Mouse (Mus musculus): Measurements from ENCODE around the gene Hs3st4.

Hs3st4 gene

DNA sequence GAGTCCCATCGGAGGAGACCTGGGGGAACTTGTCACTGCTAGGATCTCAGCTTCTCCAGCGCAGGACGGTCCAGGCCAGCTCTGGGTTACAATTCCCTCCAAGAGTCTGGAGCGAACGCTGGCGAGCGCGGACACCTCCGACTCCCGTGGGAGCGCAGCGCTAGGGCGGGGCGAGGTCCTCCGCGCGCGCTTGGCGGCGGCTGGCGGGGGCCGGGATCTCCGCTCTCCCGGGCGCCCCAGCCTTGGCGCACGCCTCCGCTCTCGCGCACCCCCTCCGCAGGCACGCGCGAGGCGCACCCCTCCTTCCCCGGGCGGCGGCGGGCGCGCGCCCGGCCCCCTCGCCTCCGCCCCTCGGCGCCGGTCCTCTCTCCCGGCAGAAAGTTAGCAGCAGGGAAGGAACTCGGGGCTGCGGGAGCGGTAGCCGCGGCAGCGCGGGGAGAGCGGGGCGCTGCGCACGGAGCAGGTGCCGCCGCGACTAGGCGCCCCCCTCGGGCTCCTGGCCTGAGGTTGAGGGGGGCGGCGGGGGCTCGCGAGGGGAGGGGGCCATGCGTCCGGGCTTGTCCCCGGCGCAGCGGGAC is at the start of gene Hs3st4:
Gene Hs3st4, plus strand, starts transcription at position 409 of the 578 bp plus-strand sequence.
- DNase-seq (ENCODE audit: low read depth), result no peak

DNA sequence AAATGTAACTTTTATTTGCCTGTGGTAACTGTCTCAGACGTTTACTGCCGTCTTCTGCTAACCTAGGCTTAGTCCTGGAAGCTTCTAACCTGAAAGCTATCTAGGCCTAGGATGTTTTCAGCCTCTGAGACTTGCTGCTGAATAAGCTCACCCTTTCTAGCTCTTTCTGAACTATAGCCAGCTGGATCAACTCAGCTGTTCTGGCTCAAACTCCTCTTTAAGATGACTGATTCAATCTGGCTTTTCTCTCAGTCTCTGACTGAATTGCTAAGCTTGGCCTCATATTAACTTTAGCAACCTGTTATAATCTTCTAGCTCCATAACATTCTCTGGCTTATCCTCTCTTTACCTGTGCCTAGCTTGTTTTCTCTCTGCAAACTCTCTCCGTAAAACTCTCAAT is 35.8 kb upstream of the Hs3st4 start:
- DNase-seq (ENCODE audit: low read depth), result no peak

DNA sequence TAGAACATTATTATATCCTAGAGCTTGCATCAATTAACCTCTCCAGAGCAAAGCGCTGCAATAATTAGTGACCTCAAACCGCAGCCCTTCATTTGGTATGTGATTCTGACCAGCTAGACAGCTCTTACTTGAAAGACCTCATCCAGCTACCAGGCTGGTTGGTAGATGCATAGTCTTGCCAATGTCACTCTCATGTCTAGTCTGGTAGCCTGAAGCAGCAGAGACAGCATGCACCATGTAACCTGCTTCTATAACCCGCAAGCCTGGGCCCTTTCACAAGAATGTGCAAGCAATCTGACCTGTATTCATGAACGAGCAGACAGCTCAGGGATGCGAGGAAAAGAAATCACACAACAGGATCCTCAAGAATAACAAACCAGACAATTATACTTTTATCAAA is 19.6 kb upstream of the Hs3st4 start:
- DNase-seq (ENCODE audit: low read depth), result no peak

DNA sequence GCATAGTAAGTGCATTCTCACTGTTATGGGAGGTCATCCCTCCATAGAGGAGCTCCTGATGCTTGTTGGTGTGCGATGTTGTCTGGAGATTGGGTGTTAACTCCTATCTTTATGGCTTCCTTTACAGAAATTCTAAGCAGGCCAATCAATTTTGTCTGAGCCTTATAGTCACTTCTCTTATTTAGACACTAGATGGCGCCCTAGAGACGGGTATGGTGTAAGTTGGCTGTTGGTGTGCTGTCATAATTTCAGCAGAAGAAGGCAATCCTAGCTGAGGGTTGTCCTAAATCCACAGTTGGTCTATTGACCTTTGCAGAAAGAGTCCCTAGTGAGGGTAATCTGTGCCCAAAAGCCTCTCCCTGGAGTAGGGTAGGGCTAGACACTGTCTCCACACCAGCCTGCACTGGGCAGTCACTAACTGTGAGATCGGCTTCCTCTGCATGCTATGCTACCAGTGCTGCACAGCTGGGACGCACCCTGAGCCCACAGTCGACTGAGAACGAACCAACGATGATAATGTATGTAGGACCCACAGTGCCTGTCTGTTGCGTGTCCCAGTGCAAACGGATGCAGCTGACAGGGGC is 18.0 kb upstream of the Hs3st4 start:
- DNase-seq (ENCODE audit: low read depth), result peak; percentile 61

DNA sequence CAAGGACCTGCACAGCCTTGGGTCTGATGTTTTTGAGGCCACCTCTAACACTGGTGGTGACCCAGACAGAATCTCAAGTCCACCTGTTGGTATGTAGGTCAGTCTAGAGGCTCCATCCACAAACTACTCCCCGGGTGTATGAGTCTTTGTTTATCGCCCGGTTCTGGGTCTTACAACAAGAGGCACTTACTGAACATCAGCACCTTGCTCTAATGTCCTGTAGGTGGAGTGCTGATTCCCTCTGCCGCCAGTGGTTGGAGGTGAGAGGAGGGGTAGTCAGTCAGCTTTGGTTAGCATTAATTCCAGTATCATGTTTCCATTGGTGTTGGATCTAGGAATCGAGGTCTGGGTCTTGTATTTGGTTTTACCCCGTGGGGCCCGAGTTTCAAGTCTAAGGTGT is 17.2 kb upstream of the Hs3st4 start:
- DNase-seq (ENCODE audit: low read depth), result no peak

DNA sequence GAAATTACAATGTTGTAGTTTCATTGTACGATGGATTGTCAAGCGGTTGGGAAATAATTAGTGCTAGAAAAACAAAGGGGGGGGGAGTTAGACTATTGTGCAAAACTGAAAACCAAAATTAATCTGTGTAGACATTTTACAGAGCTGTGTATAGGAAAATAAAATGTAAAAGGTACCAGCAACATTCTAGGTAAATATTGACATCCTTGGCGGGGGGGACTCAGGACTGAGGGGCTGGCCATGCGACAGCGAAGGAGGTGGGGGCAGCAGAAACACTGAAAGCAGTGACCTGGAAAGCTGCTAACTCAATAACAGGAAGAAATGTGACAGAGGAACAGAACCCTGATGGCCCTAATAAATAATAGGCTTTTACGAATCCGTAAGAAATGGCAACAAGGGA is 7.2 kb upstream of the Hs3st4 start:
- DNase-seq (ENCODE audit: low read depth), result no peak

DNA sequence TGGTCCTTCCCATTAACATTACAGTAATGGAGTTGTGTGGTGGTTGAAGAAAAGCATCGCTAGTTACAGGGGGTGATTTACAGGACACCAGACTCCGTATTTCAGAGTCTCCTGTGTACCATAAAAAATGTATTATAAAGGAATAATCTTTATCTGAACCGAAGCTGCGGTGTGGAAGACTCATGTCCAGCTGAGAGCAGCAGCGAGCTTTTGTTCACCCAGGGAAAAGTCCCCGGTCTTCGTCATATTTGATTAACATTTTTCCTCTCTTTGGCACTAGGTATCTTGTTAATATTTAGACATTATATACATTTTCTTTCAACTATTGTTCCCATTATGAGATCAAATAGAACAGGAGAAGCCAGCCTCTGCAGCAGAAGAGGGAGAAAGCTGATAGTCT is 1.2 kb upstream of the Hs3st4 start:
- DNase-seq (ENCODE audit: low read depth), result no peak

DNA sequence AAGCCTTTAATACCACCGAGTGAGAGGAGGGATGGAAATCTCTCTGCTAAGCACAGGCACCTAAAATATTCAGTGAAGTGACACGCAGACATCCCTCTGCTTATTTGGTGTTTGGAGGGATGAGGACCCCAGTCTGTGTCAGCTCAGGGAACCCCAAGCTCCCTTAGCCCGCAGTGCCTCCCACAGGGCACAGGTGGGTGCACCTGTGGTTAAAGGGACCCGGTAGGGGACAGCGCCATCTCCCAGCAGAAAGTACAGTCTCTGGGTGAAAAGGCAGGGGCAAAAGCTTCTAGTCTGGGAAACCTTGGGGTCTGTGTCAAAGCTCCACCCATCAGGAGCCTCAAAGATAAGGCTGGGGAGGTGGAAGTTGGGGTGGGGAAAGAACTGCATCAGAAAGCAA is 659 bp upstream of the Hs3st4 start:
- no peak for DNase-seq (ENCODE audit: low read depth)

DNA sequence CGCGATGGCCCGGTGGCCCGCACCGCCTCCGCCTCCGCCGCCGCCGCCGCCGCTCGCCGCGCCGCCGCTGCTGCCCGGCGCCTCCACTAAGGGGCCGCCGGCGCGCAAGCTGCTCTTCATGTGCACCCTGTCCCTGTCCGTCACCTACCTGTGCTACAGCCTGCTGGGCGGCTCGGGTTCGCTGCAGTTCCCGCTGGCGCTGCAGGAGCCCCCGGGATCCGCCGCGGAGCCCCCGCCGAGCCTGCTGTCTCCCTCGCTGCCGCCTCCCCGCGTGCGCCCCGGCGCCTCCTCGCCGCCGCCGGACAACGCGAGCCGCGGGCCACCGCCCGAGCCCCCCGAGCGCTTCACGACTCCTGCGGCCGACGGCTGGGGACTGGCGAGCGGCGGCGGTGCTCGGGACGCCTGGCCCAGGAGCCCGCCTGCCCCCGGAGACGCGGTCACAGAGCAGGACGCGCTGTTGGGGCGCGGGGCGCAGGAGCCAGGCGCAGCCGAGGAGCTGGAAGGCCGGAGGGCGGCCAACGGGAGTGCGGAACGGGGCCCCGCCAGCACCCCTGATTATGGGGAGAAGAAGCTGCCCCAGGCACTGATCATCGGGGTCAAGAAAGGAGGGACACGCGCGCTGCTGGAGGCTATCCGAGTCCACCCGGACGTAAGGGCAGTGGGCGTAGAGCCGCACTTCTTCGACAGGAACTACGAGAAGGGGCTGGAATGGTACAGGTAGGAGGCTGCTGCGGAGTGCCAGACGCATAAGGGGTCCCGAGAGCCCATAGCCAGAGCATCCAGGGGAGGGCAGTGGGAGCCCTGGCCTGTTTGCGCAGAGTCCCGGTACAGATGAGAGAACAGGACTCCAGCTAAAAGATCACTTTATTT is 743 bp downstream of the Hs3st4 start:
- DNase-seq (ENCODE audit: low read depth), result no peak

DNA sequence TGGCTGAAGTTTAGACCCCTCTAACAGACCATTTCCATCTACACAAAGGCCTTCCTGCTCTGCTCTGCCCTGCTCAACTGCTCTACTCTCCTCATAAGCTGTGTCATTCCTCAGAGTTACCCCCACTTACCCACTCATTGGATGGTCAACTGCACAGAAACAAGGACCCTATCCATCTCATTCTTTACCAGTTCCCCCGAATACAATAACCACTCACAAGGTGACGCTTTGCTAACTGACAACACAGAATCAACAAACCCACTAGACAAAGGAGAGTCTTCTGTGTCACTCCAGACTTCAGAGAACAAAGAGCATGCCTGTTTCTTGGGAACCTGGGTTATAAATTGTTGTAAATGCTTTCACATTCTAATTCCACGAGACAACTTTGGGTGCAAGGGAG is 9.5 kb downstream of the Hs3st4 start:
- DNase-seq (ENCODE audit: low read depth), result no peak

DNA sequence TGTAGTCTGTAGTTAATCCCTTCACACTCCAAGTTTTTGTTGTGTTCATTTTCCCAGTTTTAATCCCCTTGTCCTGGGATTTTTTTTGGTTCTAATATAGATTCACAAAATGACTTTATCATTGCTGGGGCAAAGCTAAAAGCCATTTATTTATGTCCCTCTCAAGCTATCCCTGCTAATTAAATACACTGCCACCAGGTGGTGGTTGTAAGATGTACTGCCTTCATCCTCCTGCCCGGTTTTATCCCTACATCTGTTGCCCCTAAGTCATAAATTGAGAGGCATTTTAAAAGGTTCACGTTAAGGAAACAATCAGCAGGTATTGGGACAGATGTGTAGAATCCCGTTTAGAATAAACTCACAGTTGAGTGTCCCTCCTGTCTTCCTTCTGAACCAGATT is 14.6 kb downstream of the Hs3st4 start:
- DNase-seq (ENCODE audit: low read depth), result no peak

DNA sequence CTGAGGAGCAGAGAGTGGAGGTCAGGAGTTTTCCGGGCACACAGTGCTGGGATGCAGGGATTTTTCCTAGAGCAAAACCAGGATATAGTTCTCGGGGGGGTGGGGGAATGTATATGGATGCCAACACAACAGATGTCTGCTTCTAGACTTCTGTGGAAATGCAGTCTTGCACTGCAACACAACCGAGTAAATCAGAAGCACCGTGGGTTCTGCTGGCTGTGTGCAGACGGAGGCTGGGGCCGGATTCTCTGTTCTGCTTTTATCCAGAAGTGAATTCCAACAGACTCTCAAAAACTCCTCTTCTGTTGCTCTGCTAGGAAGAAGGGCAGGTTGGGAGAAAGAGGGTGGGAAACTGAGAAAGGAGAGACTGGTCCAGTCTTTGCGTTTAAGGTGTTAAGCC is 15.9 kb downstream of the Hs3st4 start:
- no peak for DNase-seq (ENCODE audit: low read depth)

DNA sequence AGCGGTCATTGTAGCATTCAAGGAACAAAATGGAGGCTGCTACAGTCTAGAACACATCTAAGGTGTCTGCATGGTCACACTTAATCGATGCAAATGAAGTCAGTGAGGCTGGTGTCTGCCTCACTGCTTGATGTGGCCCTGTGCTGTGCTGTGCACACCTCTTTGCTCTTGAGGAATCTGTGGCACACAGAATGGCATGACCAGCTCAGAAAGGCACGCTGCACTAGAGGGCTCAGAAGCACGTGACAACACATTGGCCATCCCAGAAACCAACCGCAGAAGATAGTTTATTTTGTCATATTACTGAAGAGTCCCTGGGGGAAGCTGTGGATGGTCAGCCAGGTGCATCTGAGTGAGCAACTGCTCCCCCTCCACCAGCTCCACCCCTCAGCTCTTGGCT is 44.2 kb downstream of the Hs3st4 start:
- DNase-seq (ENCODE audit: low read depth), result no peak

DNA sequence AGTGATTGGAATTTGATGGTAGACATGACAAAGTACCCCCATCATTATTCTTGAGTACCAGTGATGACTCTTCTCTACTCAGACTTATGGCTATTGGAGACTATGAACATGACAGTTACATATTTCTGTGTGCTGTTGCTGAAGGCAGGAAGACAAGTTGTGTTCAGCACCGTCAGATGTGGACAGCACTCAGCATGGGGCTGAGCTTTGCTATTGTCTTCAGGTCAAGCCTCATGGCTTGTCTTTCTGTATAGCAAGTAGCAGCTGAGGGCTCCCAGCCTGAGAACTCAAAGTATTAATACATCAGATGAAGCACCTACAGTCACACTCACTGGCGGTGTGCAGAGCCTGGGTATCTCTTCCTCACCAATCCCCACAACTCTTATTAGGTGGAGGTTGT is 49.6 kb downstream of the Hs3st4 start:
- peak; percentile 5 for DNase-seq (ENCODE audit: low read depth)

DNA sequence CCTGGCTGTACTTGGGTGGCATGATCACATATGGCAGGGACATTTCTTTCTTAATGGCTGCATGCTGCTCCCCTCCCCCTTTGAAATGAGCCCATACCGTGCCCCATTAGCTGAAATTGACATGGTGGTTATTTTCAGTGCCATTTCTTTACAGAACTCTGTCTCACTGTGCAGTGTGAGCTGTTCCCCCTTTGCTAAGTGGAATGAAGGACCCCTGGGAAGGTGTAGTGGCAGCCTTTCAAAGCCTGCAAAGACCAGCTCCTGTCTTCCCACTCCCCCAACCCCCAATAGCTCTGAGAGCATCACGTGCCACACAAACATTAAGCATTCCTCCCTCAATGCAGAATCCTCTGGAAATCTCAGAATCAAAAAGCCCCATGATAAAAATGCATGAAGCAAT is 50.7 kb downstream of the Hs3st4 start:
- no peak for DNase-seq (ENCODE audit: low read depth)

DNA sequence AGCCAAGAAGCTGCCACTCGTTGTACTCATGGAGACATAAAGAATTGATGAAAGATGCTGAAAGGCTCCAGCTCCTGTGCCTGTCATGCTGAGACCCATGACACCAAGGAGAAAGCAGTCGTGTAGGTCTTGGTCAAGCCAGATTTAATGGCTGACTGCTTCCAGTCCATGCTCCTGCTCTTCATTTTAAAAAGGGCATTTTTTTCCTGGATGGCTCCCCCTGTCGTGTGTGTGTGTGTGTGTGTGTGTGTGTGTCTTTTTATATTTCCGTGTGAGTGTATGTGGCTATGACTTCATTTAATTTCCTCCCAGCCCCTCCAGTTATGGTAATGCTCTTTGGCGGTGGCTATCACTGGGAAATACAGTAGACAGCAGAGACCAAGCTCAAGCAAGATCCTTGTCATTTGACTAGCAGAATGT is 54.6 kb downstream of the Hs3st4 start:
- no peak for DNase-seq (ENCODE audit: low read depth)

DNA sequence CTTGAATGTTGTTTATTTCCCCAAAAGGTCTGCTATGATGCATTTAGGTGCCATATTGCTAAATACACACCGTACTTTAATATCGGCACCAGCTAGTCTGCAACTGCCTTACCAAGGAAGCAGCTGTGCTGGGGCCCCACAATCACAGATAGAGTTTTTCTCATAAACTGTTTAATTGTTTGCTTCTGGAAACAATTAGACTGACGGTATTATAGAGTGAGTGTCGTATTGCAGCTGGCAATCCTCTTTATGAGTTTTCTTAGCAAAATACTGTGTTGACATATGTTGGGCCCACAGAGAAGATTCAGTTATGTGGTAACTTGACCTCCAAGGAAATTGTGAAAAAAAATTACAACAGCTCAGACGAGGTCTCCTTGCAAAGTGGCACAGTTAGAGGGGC is 56.5 kb downstream of the Hs3st4 start:
- DNase-seq (ENCODE audit: low read depth), result peak; percentile 11

DNA sequence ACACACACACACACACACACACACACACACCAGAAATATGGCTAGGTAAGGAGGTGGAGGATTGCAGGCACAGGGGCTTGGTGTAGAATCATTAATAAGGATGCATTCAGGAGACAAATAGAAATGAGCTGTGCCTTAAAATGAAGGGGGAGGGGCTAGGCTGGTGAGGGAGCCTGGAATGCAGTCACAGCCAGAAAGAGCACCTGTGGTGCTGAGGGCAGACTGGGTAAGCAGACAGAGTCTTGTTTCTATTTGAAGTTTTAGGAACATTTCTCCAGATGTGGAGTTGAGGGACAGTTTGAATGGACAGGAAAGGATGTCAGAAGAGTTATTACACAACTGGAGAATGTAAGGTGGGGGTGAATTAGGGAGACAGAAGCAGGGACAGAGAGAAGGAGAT is 64.7 kb downstream of the Hs3st4 start:
- DNase-seq (ENCODE audit: low read depth), result no peak

DNA sequence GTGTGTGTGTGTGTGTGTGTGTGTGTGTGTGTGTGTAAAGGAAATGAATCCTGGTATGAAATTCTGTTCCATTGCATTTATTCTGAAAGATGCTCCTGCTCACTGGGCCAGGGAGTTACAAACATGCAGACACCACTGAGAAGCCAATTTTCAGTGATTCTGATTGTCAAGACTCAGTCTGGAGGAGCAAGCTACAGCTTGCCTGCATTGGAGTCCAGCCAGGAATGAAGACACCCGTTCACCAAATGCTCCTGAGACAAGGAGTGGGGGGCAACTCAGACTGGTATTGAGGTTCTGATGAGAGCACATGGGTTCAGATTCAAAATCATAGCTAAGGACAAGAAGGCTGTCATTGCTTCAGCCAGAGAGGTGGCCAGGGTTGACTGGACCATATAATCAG is 66.3 kb downstream of the Hs3st4 start:
- DNase-seq (ENCODE audit: low read depth), result no peak

DNA sequence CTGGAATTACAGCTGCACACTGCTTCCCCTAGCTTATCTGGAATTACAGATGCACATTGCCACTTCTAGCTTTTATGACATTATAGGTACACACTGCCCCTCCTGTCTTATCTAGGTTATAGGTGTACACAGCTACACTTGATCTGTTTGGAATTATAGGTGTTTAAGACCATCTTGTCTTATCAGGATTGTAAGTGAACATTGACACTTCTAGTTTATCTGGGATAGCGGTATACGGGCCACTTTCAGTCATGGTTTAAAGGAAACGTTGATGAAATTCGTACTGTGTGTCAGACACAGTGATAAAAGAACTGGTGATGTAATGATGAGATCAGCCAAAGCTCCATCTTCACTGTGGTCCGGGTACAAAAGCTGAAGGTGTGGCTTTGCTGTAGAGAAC is 67.8 kb downstream of the Hs3st4 start:
- no peak for DNase-seq (ENCODE audit: low read depth)

DNA sequence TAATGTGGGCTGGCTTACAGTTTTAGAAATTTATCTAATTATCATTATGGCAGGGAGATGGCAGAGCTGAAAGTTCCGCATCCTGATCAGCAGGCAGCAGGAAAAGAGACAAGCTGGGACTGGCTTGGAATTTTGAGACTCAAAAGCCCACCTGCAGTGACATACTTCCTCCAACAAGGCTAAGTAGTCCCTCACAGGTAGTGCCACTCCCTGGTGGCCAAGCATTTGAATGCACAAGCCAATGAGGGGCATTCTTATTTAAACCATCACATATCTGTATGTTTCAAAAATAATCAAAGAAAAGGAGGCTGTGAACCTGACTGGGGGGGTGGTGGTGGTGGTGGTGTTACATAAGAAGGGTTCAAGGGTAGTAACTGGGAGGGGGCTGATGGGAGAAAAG is 101.1 kb downstream of the Hs3st4 start:
- no peak for DNase-seq (ENCODE audit: low read depth)

DNA sequence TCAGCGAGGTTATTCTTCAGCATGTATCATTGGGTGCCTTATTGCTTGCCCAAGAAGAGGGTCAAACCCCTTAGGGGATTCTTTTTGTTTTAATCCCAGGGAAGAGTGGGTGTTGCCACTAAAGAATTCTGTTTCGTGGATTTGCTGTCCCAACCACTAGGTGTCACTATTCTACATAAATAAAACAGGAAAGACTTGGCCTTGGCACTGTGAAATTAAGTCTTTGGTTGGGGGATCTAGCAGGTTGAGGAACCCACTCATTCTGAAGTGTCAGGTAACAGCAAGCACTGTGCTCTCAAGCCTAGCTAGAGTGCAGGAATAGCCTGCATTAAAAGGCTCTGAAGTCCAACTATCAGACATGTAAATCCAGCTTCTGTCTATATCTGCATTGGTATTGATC is 146.3 kb downstream of the Hs3st4 start:
- DNase-seq (ENCODE audit: low read depth), result peak; percentile 33

DNA sequence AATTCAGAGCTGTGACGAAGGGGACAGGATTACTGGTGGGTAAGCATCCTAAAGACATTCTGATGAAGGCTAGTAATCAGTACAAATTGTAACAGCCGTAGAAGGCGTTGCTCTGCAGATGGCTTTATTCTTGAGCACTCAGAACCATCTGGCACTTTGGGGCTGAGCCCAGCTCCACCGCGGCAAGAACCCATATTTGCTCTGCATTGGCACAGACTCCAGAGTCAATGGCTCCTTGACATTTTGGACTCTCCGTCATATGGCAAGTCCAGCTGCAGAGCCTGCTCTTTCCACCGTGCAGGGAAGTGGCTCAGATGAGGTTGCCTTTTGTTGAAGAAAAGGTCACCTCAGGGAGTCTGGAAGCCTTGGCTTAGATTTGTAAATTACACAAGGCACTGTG is 148.6 kb downstream of the Hs3st4 start:
- DNase-seq (ENCODE audit: low read depth), result no peak

DNA sequence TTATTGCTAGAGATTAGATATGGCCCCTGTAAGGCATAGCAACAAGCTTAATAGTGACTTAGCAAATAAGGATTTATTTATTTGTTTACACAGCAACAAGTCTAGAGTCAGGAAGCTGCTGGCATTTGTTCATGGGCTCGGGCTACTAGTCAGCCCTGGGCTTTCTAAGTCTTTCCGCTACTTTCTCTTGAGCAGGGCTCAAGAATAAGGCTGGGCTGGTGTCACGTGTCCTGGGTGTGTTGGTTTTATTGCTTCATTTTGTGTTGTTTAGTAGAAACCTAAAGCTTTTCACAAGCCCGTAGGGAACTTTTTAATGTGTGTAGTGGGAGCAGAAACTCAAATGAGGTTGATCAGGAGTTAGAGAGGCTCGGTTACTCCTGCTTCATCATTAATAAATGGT is 153.5 kb downstream of the Hs3st4 start:
- no peak for DNase-seq (ENCODE audit: low read depth)

Measured in 416B (cell line).